Mouse (Mus musculus) small intestine, adult 2 months (tissue): Measurements from ENCODE around the gene Syne3. TPM values are rescaled to one million over a fixed set of nuclear protein-coding genes. Genes with fewer than 3 reads are reported as not detected.

Source experiments
- H3K27ac ChIP-seq: fragments of 200-500 bp; 2 replicates; pipeline ENCODE4 v1.5.1; 2012; ENCODE audit warnings: low read depth, low read length, control low read depth, inconsistent platforms; ENCODE audit not compliant: insufficient read depth
- H3K27me3 ChIP-seq: fragments of 200-500 bp; 2 replicates; pipeline ENCODE4 v1.6.1; 2012; ENCODE audit warnings: mild to moderate bottlenecking, moderate library complexity, low read length, inconsistent platforms; ENCODE audit not compliant: control insufficient read depth, insufficient read depth
- H3K36me3 ChIP-seq: fragments of 200-500 bp; 2 replicates; pipeline ENCODE4 v1.6.1; 2012; ENCODE audit warnings: mild to moderate bottlenecking, low read length, control low read depth, inconsistent platforms; ENCODE audit not compliant: control insufficient read depth, insufficient read depth
- H3K4me1 ChIP-seq: fragments of 200-500 bp; 2 replicates; pipeline ENCODE4 v1.6.1; 2012; ENCODE audit warnings: low read length, inconsistent platforms, mixed read lengths; ENCODE audit not compliant: control insufficient read depth, insufficient read depth, insufficient read length
- H3K4me3 ChIP-seq: fragments of 200-500 bp; 2 replicates; pipeline ENCODE4 v1.5.1; 2012; ENCODE audit warnings: low read depth, mild to moderate bottlenecking, control low read depth, inconsistent platforms, low read length, moderate library complexity
- CTCF ChIP-seq: fragments of 200-500 bp; IDR thresholded peaks from 2 replicates; pipeline ENCODE4 v1.5.1; 2012; ENCODE audit warnings: low read depth, mild to moderate bottlenecking, control low read depth, inconsistent platforms, low read length, moderate library complexity, mixed read lengths; ENCODE audit not compliant: insufficient replicate concordance, insufficient read length; ENCODE audit errors: extremely low read depth
- POLR2A ChIP-seq: fragments of 200-500 bp; IDR thresholded peaks from 2 replicates; pipeline ENCODE4 v1.6.1; 2012; ENCODE audit warnings: low read depth, mild to moderate bottlenecking, control low read depth, inconsistent platforms, low read length, moderate library complexity
- WGBS: fragments of 180-500 bp; shearing (Covaris S2); methylation state at CpG from one replicate; pipeline ENCODE4 v1.1.7; 2018; 5-methylcytosine and 5-hydroxymethylcytosine counted together
- polyA plus RNA-seq: library from polyadenylated mRNA; depleted of rRNA; stranded (reverse); fragments of >200 nt; gene quantifications from 2 replicates; pipeline ENCODE4 v1.2.3, GENCODE M21; 2012

The Syne3 gene
- polyA plus RNA-seq, 1 experiment, result 1.3 TPM

DNA sequence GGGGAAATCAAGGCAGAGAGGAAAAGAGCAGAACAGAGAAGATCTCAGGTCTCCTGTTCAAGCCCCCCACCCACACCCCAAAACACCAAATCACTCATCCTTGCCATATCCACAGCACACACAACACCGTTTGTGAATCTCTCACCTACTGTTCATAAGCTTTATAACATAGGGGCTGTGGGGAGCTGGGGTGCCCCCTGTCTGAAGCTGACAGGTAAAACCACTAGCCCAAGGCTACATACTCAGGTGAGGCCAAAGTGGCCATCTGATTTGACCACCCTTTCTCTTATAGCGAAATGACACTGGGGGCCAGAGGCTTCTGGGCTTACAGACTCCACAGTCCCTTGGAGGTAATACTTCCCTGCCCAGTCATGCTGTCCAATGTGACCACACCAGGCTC lies 1.5 kb downstream of the Syne3 start:
- TF ChIP-seq POLR2A (no peak), CTCF (no peak)
- peaks cover under 1% of the 10 kb centered on the region; the same call in 1 of the 2 replicates for H3K27me3 ChIP-seq
- H3K4me3 ChIP-seq, result no peak overlapping the region
- 78% methylated on average over 2 of the region's 2 CpGs for WGBS
- H3K27ac ChIP-seq, result no peak overlapping the region
- peaks cover 29% of the 10 kb centered on the region for H3K4me1 ChIP-seq
- no peaks in the 10 kb centered on the region for H3K36me3 ChIP-seq

DNA sequence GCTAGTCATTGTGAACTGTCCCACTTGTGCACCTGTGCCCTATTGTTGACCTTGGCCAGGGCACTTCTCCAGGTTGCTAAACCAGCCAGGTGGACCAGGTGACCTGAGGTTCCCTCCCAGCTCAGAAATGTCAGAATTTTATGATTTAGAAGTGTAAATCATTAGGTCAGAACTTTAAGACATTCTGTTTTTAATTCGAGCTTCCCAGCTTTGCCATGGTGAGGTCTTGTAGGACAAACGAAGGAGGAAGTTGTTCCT lies 4.0 kb downstream of the Syne3 start:
- Histone ChIP-seq H3K4me1 (peaks cover 32% of the 10 kb centered on the region), H3K27ac (peak overlapping the region; percentile 67), H3K4me3 (no peak overlapping the region), H3K27me3 (no peaks in the 10 kb centered on the region), H3K36me3 (no peaks in the 10 kb centered on the region)
- WGBS, result 11% methylated on average over 2 of the region's 2 CpGs
- no peak for TF ChIP-seq CTCF
- no peak for TF ChIP-seq POLR2A

DNA sequence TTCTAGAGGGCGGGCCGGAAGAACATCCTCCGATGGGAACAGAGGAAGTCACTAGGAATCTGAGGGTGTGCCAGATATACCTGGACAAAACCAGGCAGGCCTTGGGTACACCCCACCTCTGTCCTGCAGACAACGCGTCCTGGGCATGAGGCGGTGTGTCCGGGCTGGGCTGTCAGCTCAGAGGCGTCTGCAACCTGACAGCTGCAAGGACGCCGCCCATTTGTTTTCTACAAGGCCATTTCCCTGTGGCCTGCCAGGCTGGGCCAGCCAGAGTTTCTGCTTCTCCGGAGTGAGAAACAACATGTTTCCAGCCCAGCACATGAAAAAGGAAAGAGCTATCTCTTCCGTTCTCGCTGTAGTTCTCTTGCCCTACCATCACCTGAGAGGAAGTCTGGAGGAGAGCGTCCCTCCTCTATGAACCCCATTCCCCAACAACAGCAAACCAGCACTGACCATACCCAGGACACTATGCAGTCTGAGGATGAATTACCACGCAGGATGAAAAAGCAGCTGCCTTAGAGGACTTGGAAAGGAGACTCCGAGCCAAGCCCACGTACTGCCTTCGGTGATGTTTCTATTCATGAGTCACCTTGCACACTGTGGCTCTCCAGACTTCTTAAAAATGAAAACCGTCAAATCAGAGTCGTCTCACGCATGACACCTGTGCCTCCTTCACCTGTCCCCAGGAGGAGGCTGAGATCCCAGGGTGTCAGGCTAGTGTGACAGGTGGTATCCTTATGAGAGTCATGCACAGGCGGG lies 4.5 kb downstream of the Syne3 start:
- WGBS, result 24% methylated on average over 22 of the region's 22 CpGs
- Histone ChIP-seq H3K4me3 (0 out of 2 replicates have a peak overlapping the region, but pooled peaks have one; percentile 3), H3K4me1 (peaks cover 36% of the 10 kb centered on the region), H3K36me3 (no peaks in the 10 kb centered on the region), H3K27ac (peak overlapping the region; percentile 67), H3K27me3 (no peaks in the 10 kb centered on the region)
- TF ChIP-seq CTCF (no peak), POLR2A (no peak)

DNA sequence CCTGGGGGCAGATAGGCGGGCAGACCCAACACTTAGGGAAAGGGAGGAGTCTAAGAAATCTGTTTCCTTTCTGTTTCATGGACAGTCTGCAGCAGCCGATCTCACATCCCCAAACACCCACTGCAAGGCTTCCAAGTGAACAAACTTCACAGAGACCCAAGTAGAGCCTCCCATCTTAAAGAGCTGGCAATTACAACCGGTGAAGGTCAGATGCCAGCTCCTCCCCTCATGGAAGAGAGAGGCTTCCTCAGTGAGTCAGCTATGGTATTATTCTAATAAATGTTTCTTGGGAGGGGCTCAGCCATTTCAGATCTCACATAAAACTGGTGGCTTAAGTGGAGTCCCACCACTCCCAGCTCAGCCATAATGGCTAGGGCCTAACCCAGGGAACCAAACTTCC lies 5.9 kb downstream of the Syne3 start:
- H3K27ac ChIP-seq, result no peak overlapping the region
- no peaks in the 10 kb centered on the region for H3K36me3 ChIP-seq
- H3K4me3 ChIP-seq, result no peak overlapping the region
- peaks cover 39% of the 10 kb centered on the region for H3K4me1 ChIP-seq
- no peaks in the 10 kb centered on the region for H3K27me3 ChIP-seq
- WGBS, result 66% methylated on average over 3 of the region's 3 CpGs
- TF ChIP-seq POLR2A, result no peak
- no peak for TF ChIP-seq CTCF

DNA sequence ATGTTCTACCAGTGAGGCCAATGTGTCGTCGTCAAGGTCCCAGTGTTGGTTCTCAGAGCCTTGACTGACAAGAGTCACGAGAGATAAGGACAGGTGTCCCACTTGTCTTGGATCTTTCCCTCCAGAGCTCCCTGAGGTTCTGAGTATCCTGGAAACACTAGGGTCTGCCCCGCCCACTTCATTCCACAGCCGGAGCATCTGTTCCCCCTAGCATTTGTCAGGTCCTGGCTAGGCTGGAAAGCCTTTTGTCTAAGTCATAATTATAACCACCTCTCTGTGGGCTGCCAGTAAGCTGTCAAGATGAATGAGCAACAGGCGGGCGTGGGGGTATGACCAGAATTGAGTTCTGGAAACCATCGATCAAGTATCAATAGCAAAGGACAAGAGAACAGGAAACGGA lies 6.5 kb downstream of the Syne3 start:
- no peaks in the 10 kb centered on the region for H3K36me3 ChIP-seq
- peaks cover 38% of the 10 kb centered on the region for H3K4me1 ChIP-seq
- H3K4me3 ChIP-seq, result no peak overlapping the region
- H3K27ac ChIP-seq, result no peak overlapping the region
- H3K27me3 ChIP-seq, result no peaks in the 10 kb centered on the region
- 70% methylated on average over 9 of the region's 9 CpGs for WGBS
- TF ChIP-seq CTCF (no peak), POLR2A (no peak)

DNA sequence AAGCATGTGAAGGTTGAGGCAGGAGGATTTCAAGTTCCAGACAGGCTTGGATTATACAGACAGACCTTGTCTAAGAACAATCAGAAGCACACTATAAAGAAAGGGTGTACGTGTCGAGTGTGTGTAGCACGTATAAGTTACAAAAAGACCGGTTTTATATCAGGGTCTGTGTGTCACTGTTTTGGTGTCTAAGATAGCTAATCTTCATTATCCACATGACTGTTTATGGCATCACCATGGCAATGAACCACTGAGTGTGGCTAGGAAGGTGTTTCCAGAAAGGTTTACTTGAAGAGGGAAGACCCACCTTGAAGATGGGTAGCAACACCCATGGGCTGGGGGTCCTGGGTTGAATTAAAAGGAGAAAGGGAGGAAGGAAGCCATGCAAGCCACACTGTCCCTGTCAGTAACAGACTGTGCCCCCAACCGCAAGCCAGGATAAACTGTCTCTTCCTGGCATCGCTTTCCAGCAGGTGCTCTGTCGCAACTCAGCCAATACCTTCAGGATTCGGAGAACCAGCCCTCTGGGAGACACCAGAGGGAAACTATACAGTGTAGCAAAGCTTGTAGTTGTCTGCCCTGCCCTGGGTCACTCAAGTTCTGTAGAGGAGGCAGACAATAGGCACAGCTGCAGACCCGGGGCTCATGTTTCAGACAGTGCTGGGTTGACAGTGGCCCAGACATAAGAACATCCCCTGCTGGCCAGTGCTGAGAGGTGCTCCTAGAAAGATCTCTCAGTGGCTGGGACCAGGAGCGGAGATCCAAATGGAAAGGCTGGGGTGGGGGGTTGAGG lies 7.1 kb downstream of the Syne3 start:
- Histone ChIP-seq H3K4me1 (peaks cover 44% of the 10 kb centered on the region), H3K4me3 (no peak overlapping the region)

DNA sequence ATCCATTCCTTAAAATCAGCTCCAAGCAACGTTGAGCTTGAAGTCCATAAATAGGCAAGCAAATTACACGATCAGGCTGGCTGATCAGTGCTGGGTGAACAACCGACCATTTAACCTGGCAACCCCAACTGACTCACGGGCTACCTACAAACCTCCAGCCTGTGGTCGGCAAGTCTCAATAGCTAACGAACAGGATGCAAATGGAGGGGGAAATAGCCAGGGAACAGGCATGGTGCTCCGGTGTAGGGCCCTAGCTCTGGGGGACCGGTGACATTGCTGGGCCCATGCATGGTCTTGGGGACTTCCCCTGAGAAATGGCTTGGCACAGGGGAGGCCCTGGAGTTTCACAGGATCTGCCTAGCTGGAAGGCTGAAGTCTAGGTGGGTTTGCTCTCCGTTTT lies 8.3 kb downstream of the Syne3 start:
- peaks cover 52% of the 10 kb centered on the region for H3K4me1 ChIP-seq
- 82% methylated on average over 9 of the region's 9 CpGs for WGBS
- H3K27ac ChIP-seq, result no peak overlapping the region
- no peaks in the 10 kb centered on the region for H3K36me3 ChIP-seq
- no peak overlapping the region for H3K4me3 ChIP-seq
- H3K27me3 ChIP-seq, result no peaks in the 10 kb centered on the region
- no peak for TF ChIP-seq POLR2A
- no peak for TF ChIP-seq CTCF

More for the DNA sequence above, 7.1 kb downstream of the Syne3 start:
- Histone ChIP-seq H3K27me3 (no peaks in the 10 kb centered on the region), H3K36me3 (no peaks in the 10 kb centered on the region), H3K27ac (no peak overlapping the region)
- 87% methylated on average over 10 of the region's 10 CpGs for WGBS
- TF ChIP-seq POLR2A (no peak), CTCF (no peak)
